Mouse (Mus musculus) lung, embryonic 14.5 days (tissue): ENCODE measurements around the gene Kansl2. TPM values are rescaled to one million over a fixed set of nuclear protein-coding genes. Genes with fewer than 3 reads are reported as not detected.
"Not testable (repeated sequence)": the region's sequence is repeated elsewhere in the genome, so short reads cannot be mapped to it uniquely, and the experiment has no call there.

Source experiments
- ATAC-seq: fragments of 200-750 bp; cut with Nextera tagmentation; 2 replicates; pipeline ENCODE4 v1.8.0; 2017; ENCODE audit warnings: mild to moderate bottlenecking, moderate TSS enrichment, moderate library complexity; ENCODE audit not compliant: insufficient read depth
- DNase-seq: peaks from one replicate; pipeline ENCODE4 v3.0.0-alpha.2; 2015
- H3K27ac ChIP-seq: fragments of 300-500 bp; sonication (generic); 2 replicates; pipeline ENCODE4 v1.5.1; 2014; ENCODE audit warnings: low read depth, mild to moderate bottlenecking, moderate library complexity
- H3K27me3 ChIP-seq: fragments of 300-500 bp; sonication (generic); 2 replicates; pipeline ENCODE4 v1.6.1; 2014; ENCODE audit warnings: low read length, control low read depth; ENCODE audit not compliant: insufficient read depth
- H3K36me3 ChIP-seq: fragments of 300-500 bp; sonication (generic); 2 replicates; pipeline ENCODE4 v1.6.1; 2014; ENCODE audit warnings: control low read depth; ENCODE audit not compliant: insufficient read depth
- H3K4me1 ChIP-seq: fragments of 300-500 bp; sonication (generic); 2 replicates; pipeline ENCODE4 v1.6.1; 2014; ENCODE audit warnings: antibody characterized with exemption, control low read depth; ENCODE audit not compliant: insufficient read depth
- H3K4me2 ChIP-seq: fragments of 300-500 bp; sonication (generic); 2 replicates; pipeline ENCODE4 v1.6.1; 2014; ENCODE audit warnings: mild to moderate bottlenecking
- H3K4me3 ChIP-seq: fragments of 300-500 bp; sonication (generic); 2 replicates; pipeline ENCODE4 v1.5.1; 2014; ENCODE audit warnings: low read depth, low read length
- H3K9ac ChIP-seq: fragments of 300-500 bp; sonication (generic); 2 replicates; pipeline ENCODE4 v1.6.1; 2014
- H3K9me3 ChIP-seq: fragments of 300-500 bp; sonication (generic); 2 replicates; pipeline ENCODE4 v1.6.1; 2016; ENCODE audit warnings: low read depth, low read length, control low read depth
- CTCF ChIP-seq: IDR thresholded peaks from 2 replicates; pipeline ENCODE4 v1.5.1; 2016; ENCODE audit warnings: antibody characterized with exemption, low read depth
- WGBS: fragments of 180-500 bp; shearing (Covaris S2); extraction: QIAGEN DNeasy Blood & Tissue Kit; methylation state at CpG from one replicate; pipeline ENCODE4 v1.1.7; 2014; 5-methylcytosine and 5-hydroxymethylcytosine counted together
- polyA plus RNA-seq: library from polyadenylated mRNA; unstranded; fragments of >200 nt; fragmentation: Nextera tagmentation; extraction: Ambion mirVana; gene quantifications from 2 replicates; pipeline ENCODE4 v1.2.1, GENCODE M21; 2014

Kansl2 gene
- polyA plus RNA-seq, 1 experiment from 2014 or later = 121 TPM

DNA sequence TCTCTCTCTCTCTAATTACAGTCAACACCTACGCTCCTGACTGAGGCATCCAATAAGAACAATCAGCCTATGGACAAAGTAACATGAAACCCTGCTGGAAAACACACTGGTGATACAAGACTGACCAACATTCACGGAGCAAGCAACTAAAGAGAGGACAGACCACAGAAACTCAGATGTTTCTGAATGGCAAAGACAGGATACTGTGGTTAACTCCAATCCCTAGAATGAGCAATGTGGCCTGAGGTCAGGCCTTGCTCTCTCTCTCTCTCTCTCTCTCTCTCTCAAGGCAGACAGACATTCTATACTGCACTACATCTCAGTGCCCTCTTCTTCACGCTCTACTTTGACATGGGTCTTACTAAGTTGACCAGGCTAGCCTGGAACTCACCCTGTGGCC is 12.8 kb downstream of the Kansl2 start:
- Histone ChIP-seq H3K9ac (no peak overlapping the region), H3K4me3 (no peak overlapping the region), H3K36me3 (peaks cover 84% of the 10 kb centered on the region), H3K4me1 (no peaks in the 10 kb centered on the region), H3K27me3 (no peaks in the 10 kb centered on the region), H3K9me3 (no peaks in the 10 kb centered on the region), H3K4me2 (no peak overlapping the region), H3K27ac (no peak overlapping the region)
- 91% methylated on average over 3 of the region's 3 CpGs for WGBS
- ATAC-seq = no peak
- DNase-seq = no peak
- no peak for TF ChIP-seq CTCF

DNA sequence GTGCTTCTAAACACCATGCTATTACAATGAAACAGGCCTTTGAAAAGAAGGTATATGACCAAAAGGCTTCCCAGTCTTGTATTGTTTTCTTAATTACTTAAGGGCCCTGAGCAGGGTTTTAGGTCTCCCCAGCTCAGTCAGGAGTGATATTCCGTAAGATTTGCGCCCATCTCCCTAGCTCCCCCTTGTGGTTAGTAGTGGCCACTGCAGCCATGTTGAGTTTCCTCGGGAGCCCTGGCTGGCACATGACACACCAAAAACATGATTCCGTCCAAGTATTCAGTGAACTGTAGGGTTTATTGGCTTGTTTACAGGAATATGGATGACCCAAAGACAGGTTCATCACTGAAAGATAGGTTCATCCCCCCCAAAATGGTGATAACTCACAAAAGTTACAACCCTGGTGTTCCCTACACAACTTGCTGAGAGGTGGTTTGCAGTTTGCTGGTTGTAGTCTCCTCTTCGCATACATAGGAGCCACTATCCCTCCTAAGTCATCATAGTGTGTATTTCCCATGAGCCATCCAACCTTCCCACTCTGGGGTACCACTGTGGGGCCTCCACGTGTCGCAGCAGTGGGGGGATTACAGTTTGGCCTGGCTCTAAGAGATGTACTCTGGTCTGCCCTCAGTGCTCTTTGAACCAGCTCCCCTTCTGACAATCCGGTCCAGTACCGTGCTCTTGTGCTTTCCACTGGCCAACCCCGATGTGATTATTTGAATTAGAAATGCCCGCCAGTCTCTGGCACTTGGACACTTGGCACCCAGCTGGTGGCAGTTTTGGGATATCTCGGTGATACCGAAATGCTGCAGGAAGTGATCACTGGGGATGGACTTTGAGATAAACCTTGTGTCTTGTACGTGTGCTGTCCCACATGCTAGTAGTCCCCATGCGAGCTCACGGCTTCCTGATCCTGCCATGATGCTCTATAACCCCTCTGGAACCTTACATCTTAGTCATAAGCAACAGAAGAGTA is 16.4 kb downstream of the Kansl2 start:
- Histone ChIP-seq H3K36me3 (peaks cover 49% of the 10 kb centered on the region), H3K4me2 (no peak overlapping the region), H3K4me1 (no peaks in the 10 kb centered on the region), H3K27ac (no peak overlapping the region), H3K9ac (no peak overlapping the region), H3K9me3 (no peaks in the 10 kb centered on the region), H3K27me3 (no peaks in the 10 kb centered on the region), H3K4me3 (no peak overlapping the region)
- DNase-seq (peak; percentile 76), ATAC-seq (0 out of 2 replicates have a peak, but pooled peaks have one; percentile 15)
- WGBS = 69% methylated on average over 16 of the region's 16 CpGs
- peak; percentile 95 for TF ChIP-seq CTCF

DNA sequence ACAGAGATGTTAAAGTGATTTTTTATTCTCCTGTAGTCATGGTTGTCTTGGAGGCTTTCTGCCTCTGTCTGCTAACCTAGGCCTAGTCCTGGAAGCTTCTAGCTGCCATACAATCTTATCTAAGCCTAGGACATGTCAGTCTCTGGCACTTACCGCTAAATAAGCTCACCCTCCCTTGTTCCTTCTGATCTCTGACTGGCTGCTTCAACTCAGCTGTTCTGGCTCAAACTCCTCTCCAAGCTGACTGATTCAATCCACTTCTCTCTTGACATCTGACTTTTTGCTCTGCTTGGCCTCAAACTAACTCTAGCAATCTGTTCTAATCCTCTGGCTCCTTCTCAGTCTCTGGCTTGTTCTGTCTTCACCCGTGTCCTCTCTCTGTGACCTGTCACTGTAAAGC is 19.2 kb downstream of the Kansl2 start:
- not testable (repeated sequence) for H3K27me3 ChIP-seq, H3K4me2 ChIP-seq, H3K4me3 ChIP-seq, H3K9ac ChIP-seq, H3K9me3 ChIP-seq, ATAC-seq, H3K27ac ChIP-seq, DNase-seq, H3K4me1 ChIP-seq
- peaks cover 22% of the 10 kb centered on the region for H3K36me3 ChIP-seq
- WGBS = 66% methylated on average over 2 of the region's 2 CpGs

DNA sequence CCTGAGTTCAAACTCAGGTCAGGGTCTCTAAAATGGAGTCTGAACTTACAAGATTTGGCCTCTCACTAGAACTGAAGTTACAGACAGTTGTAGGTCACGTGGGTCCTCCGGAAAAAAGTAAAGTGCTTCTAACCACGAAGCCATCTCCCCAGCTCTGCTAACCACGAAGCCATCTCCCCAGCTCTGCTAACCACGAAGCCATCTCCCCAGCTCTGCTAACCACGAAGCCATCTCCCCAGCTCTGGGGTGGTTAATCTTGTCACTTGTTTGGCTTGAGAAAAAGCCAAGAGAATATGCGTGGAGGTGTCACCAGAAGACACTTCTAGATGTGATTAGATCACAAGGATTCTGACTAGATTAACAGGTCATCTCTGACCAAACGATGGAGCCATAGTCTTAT is 19.9 kb downstream of the Kansl2 start:
- Histone ChIP-seq H3K27ac (no peak overlapping the region), H3K4me1 (peaks cover 3% of the 10 kb centered on the region; the same call in 1 of the 2 replicates), H3K4me3 (no peak overlapping the region), H3K27me3 (no peaks in the 10 kb centered on the region), H3K4me2 (no peak overlapping the region), H3K36me3 (peaks cover 16% of the 10 kb centered on the region), H3K9ac (no peak overlapping the region), H3K9me3 (no peaks in the 10 kb centered on the region)
- no peak for DNase-seq
- ATAC-seq = no peak
- WGBS = 72% methylated on average over 8 of the region's 8 CpGs
- no peak for TF ChIP-seq CTCF

DNA sequence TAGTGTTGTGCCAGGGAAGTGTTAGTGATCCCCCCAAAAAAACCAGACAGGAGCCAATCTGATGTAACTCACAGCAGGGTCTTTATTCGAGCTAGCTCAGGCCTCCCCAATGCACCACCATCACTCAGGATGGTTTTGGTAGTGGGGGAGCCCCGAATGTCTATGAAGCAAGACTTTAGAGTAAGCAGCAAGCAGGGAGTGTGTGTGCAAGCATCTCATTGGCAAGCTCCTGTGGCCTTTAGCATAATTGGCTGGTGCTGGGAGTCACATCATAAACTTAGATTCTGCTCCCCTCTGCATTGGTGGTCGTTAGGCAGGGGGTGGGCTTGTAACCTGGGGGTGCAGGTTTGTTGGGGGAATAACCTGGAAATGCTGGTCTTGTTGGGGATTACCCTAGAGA is 20.4 kb downstream of the Kansl2 start:
- DNase-seq, ATAC-seq, H3K4me3 ChIP-seq, H3K4me2 ChIP-seq, H3K4me1 ChIP-seq, H3K9me3 ChIP-seq, H3K9ac ChIP-seq, H3K27ac ChIP-seq, H3K27me3 ChIP-seq: not testable (repeated sequence)
- WGBS = 67% methylated on average over 3 of the region's 3 CpGs
- peaks cover 16% of the 10 kb centered on the region for H3K36me3 ChIP-seq

DNA sequence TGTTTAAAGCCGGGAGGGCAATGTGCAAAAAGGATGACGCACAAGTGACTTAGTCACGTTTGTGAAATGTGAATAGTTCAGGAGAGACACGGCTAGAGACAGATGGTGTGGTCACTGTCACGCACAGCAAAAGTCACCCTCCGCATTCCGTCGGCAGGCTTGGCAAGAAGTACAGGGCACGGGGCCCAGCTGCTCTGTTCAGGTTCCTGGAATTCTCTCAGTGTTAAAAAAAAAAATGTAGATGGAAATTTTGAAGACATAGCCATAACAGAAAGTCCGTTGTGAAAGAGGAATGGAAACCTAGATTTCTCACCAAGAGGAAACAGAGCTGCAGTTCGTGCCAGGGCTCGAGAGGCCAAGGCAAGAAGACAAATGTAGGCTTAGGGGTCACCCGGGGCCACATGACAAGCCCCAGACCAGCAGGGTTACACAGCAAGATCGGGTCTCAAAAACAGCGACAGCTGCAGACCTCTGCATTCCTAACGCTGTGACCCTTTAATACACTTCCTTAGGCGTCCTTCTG is 21.2 kb downstream of the Kansl2 start:
- Histone ChIP-seq H3K9ac (no peak overlapping the region), H3K36me3 (peaks cover 8% of the 10 kb centered on the region), H3K27ac (0 out of 2 replicates have a peak overlapping the region, but pooled peaks have one; percentile 30), H3K4me1 (peaks cover 3% of the 10 kb centered on the region; the same call in 1 of the 2 replicates), H3K9me3 (no peaks in the 10 kb centered on the region), H3K4me3 (no peak overlapping the region), H3K4me2 (peak overlapping the region; percentile 40), H3K27me3 (no peaks in the 10 kb centered on the region)
- ATAC-seq = no peak; the same call in 1 of the 2 replicates
- TF ChIP-seq CTCF = no peak
- WGBS = 22% methylated on average over 17 of the region's 17 CpGs
- DNase-seq = peak; percentile 55

DNA sequence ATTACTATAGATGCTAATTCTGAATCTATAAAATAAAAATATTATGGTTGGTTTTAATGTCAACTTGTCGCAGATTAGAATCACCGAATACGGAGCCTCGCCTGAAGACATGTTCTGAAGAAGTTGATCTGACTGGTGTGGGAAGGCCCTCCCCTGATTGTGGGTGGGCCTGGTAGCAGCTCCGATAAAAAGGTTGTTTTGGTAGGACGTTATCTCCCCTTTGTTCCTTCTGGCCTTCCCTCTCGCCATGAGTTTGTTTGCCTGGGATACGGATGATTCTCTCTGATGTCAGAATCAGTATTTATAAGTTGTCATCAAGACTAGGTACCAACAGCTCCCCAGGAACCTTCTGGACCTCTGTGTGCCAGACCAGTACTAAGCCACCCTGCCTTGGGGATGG is 21.8 kb downstream of the Kansl2 start:
- no peak for ATAC-seq
- WGBS = 45% methylated on average over 8 of the region's 8 CpGs
- Histone ChIP-seq H3K4me2 (no peak overlapping the region), H3K9me3 (no peaks in the 10 kb centered on the region), H3K9ac (no peak overlapping the region), H3K4me1 (peaks cover 3% of the 10 kb centered on the region; the same call in 1 of the 2 replicates), H3K4me3 (no peak overlapping the region), H3K27ac (no peak overlapping the region), H3K36me3 (peaks cover 2% of the 10 kb centered on the region), H3K27me3 (no peaks in the 10 kb centered on the region)
- no peak for DNase-seq
- no peak for TF ChIP-seq CTCF
